Mouse (Mus musculus) midbrain, embryonic 15.5 days (tissue): ENCODE results near the gene Pigh. TPM values are rescaled to one million over a fixed set of nuclear protein-coding genes. Genes with fewer than 3 reads are reported as not detected.

Experiments
- ATAC-seq: fragments of 200-750 bp; cut with Nextera tagmentation; replicated peaks from 2 replicates; pipeline ENCODE4 v1.8.0; 2017; ENCODE audit warnings: moderate TSS enrichment
- H3K27ac ChIP-seq: fragments of 300-500 bp; sonication (generic); 2 replicates; pipeline ENCODE4 v1.5.1; 2015; ENCODE audit warnings: mild to moderate bottlenecking, inconsistent platforms
- H3K27me3 ChIP-seq: fragments of 300-500 bp; sonication (generic); replicated peaks from 2 replicates; pipeline ENCODE4 v1.6.1; 2015; ENCODE audit warnings: inconsistent platforms
- H3K36me3 ChIP-seq: fragments of 300-500 bp; sonication (generic); replicated peaks from 2 replicates; pipeline ENCODE4 v1.6.1; 2015; ENCODE audit warnings: inconsistent platforms
- H3K4me1 ChIP-seq: fragments of 300-500 bp; sonication (generic); 2 replicates; pipeline ENCODE4 v1.6.1; 2015; ENCODE audit warnings: inconsistent platforms
- H3K4me2 ChIP-seq: fragments of 300-500 bp; sonication (generic); 2 replicates; pipeline ENCODE4 v1.6.1; 2015; ENCODE audit warnings: inconsistent platforms, mild to moderate bottlenecking, moderate library complexity
- H3K4me3 ChIP-seq: fragments of 300-500 bp; sonication (generic); 2 replicates; pipeline ENCODE4 v1.5.1; 2015; ENCODE audit warnings: mild to moderate bottlenecking, inconsistent platforms
- H3K9ac ChIP-seq: fragments of 300-500 bp; sonication (generic); 2 replicates; pipeline ENCODE4 v1.6.1; 2015; ENCODE audit warnings: mild to moderate bottlenecking, inconsistent platforms
- H3K9me3 ChIP-seq: fragments of 300-500 bp; sonication (generic); 2 replicates; pipeline ENCODE4 v1.6.1; 2016; ENCODE audit warnings: inconsistent platforms
- WGBS: fragments of 180-500 bp; shearing (Covaris S2); methylation state at CpG from one replicate; pipeline ENCODE4 v1.1.7; 2015; ENCODE audit warnings: mixed read lengths; 5-methylcytosine and 5-hydroxymethylcytosine counted together
- polyA plus RNA-seq: library from polyadenylated mRNA; unstranded; fragments of >200 nt; fragmentation: Nextera tagmentation; extraction: Ambion mirVana; gene quantifications from 2 replicates; pipeline ENCODE4 v1.2.1, GENCODE M21; 2015

The Pigh gene
- polyA plus RNA-seq, 1 experiment from 2014 or later = 22.9 TPM

DNA sequence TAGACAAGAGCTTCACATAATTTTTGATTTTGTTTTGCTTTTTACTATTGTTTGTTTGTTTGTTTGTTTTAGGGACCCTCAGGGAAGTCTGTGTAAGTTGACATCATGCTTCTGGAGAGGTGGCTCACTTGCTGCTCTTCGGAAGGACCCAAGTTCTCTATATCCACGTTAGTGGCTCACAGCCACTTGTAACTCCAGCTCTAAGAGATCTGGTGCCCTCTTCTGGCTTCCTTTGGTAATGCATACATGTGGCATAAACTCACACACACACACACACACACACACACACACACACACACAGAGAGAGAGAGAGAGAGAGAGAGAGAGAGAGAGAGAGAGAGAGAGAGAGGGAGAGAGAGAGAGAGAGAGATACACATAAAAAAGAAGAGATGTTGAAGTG lies 15.1 kb upstream of the Pigh start:
- Histone ChIP-seq H3K9me3 (no peaks in the 10 kb centered on the region), H3K4me2 (no peak overlapping the region), H3K27ac (no peak overlapping the region), H3K9ac (no peak overlapping the region), H3K36me3 (no peaks in the 10 kb centered on the region), H3K4me3 (no peak overlapping the region), H3K27me3 (no peaks in the 10 kb centered on the region), H3K4me1 (no peaks in the 10 kb centered on the region)
- no peak for ATAC-seq
- WGBS = 74% methylated on average over 2 of the region's 2 CpGs

DNA sequence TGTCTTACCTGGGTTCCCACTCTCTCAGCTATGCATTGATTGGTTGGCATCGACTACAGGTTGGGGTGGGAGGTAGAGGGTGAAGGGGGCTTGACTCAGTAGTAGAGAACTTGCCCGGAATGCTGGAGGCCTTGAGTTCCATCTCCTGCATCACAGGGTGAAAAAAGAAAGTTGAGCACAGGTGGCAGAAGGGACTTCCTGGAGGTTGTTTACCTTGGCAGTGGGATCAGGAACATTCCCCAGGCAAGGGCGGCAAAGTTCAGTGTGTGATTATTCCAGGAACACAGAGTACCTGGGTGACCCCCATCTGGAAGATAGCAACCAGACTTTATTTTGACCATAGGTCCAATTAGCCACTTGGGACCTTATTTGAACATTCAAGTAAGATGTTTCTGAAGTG lies 14.3 kb upstream of the Pigh start:
- no peak overlapping the region for H3K27ac ChIP-seq
- H3K4me1 ChIP-seq = no peaks in the 10 kb centered on the region
- H3K4me3 ChIP-seq = no peak overlapping the region
- WGBS = 89% methylated on average over 3 of the region's 3 CpGs
- no peaks in the 10 kb centered on the region for H3K9me3 ChIP-seq
- no peaks in the 10 kb centered on the region for H3K27me3 ChIP-seq
- H3K4me2 ChIP-seq = no peak overlapping the region
- no peak for ATAC-seq
- no peaks in the 10 kb centered on the region for H3K36me3 ChIP-seq
- H3K9ac ChIP-seq = no peak overlapping the region

DNA sequence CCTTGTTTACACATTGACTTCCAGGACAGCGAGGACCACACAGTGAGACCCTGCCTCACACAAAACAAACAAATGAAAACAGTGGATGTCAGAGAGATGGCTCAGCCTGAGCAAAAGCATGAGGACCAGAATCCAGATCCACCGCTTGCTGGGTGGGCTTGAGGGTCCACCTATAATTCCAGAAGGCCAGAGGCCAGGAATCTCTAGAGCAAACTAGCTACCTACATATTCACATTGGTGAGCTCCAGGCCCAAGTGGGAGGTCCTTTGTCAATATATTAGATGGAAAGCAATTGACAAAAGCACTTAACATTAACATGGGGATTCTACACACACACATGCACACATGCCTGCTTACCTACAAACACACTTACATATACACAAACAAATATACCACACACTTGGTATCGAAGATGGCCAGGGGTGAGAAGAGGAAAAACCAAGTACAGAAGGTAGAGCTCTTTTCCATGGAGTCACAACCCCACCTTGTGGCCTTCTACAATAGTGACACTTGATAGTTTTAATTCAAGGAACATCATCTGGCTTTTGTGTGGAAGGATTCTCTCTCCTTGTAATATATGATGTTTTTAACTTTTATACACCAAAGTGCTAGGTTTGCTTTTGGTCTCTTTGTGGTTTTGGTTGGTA lies 7.8 kb upstream of the Pigh start:
- 61% methylated on average over 3 of the region's 3 CpGs for WGBS
- Histone ChIP-seq H3K36me3 (no peaks in the 10 kb centered on the region), H3K4me3 (no peak overlapping the region), H3K27me3 (no peaks in the 10 kb centered on the region), H3K4me2 (no peak overlapping the region), H3K9ac (no peak overlapping the region), H3K27ac (no peak overlapping the region), H3K4me1 (no peaks in the 10 kb centered on the region), H3K9me3 (no peaks in the 10 kb centered on the region)
- no peak for ATAC-seq

DNA sequence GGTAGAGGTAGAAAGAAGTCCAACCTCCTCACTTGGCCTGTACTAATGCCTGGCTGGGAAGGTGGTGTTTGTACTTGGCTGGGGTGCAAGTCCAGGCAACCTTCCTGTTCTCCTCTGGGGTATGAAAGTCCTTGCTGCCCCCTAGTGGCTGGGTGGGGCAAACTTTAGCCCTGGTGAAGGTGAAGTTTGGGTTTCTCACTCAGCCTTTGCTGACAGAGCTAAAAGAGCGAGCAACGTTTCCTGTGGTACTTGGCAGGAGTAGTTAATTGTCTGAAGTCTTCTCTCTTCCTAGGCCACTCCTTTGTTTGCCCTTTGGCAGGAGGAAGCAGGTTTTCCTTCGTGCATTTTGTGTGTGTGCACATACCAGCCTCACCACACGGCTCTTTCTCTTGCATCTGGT lies 3.1 kb upstream of the Pigh start:
- H3K27ac ChIP-seq = no peak overlapping the region
- H3K9me3 ChIP-seq = no peaks in the 10 kb centered on the region
- ATAC-seq = no peak
- H3K36me3 ChIP-seq = no peaks in the 10 kb centered on the region
- no peak overlapping the region for H3K9ac ChIP-seq
- H3K27me3 ChIP-seq = no peaks in the 10 kb centered on the region
- peaks cover 13% of the 10 kb centered on the region for H3K4me1 ChIP-seq
- no peak overlapping the region for H3K4me2 ChIP-seq
- H3K4me3 ChIP-seq = no peak overlapping the region
- WGBS = 47% methylated on average over 4 of the region's 4 CpGs

DNA sequence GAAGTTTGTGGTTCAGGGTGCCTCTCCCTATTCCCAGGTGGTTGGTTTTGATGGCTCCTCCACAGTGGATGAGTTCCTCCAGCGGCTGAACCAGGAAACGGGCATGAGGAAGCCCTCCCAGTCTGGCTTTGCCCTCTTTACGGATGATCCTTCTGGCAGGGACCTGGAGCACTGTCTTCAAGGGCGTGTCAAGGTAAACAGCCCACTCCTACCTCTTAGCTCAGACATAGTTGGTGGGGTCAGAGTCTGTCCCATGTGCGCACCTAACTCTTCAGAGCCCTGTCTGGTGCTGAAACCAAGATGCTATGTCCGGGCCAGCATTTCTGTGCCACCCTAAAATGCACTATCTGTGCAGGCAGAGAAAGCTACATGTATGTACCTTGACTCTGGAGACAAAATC lies 16.1 kb downstream of the Pigh start:
- Histone ChIP-seq H3K9ac (no peak overlapping the region), H3K27ac (no peak overlapping the region), H3K9me3 (no peaks in the 10 kb centered on the region), H3K4me3 (no peak overlapping the region), H3K4me2 (no peak overlapping the region), H3K36me3 (peaks cover 17% of the 10 kb centered on the region; the same call in 1 of the 2 replicates), H3K4me1 (no peaks in the 10 kb centered on the region), H3K27me3 (no peaks in the 10 kb centered on the region)
- WGBS = 92% methylated on average over 6 of the region's 6 CpGs
- ATAC-seq = no peak

DNA sequence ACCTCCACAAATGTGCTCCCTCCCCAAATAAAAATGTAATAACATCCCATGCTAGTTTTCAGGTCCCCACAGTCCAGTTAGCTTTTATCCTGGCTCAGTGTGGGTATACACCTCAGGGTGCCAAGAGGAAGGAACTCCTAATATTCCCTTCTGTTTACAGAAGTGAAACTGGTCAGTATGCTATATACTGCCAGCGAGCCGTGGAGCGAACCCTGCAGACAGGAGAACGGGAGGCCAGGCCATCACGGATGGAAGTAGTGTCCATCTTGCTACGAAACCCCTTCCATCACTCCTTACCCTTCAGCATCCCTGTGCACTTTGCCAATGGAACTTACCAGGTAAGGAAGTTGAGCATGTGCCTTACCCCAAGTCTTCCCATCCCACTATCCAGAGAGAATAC lies 16.9 kb downstream of the Pigh start:
- Histone ChIP-seq H3K9ac (no peak overlapping the region), H3K36me3 (peaks cover 20% of the 10 kb centered on the region), H3K4me1 (no peaks in the 10 kb centered on the region), H3K27me3 (no peaks in the 10 kb centered on the region), H3K9me3 (no peaks in the 10 kb centered on the region), H3K4me2 (no peak overlapping the region), H3K27ac (no peak overlapping the region), H3K4me3 (no peak overlapping the region)
- WGBS = 87% methylated on average over 6 of the region's 6 CpGs
- ATAC-seq = no peak

DNA sequence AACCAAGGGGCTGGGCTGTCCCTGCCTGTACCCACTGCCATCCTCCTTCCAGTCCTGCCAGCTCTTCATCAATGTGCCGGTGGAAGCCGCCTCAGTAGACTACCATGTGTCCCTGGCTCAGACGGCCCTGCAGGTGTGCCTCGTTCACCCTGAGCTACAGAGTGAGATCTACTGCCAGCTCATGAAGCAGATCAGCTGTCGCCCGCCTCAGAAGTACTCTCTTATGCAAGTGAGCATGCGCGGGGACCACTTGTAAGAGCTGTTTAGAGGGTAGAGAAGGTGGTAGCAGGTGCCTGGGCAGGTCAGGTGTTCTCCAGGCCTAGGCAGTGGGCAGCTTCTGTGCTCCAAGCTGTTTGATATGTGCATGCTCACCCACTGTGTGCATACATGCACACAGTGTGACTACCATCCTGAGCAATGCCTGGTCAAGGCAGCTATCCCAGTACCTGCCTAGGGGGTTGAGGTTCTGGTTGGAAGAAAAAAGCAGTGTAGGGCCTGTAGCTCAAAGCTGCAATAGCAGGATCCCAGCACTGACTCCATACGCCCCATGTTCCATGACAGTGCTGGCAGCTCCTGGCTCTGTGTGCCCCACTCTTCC lies 18.6 kb downstream of the Pigh start:
- Histone ChIP-seq H3K36me3 (peaks cover 10% of the 10 kb centered on the region), H3K4me1 (no peaks in the 10 kb centered on the region)

DNA sequence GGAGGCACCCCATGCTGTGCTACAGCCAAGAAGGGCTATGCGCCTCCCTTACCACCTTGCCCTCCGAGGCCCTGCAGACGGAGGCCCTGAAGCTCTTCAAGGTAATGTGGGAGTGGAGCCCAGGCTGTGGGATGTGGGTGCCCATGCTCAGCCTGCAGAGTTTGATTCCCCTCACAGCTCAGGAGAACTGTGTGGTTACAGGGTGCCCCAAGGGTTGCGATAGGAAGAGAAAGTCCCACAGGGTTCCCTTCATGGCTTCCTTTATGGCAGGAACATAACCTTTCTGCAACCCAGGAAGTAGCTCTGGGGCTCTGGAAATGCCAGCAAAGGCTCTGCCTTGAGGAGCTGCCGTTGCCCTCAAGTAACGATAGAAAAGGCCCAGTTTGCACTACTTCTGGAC lies 19.5 kb downstream of the Pigh start:
- Histone ChIP-seq H3K9ac (no peak overlapping the region), H3K36me3 (peaks cover 14% of the 10 kb centered on the region), H3K27ac (no peak overlapping the region), H3K4me3 (no peak overlapping the region), H3K4me1 (no peaks in the 10 kb centered on the region), H3K4me2 (no peak overlapping the region), H3K9me3 (no peaks in the 10 kb centered on the region), H3K27me3 (no peaks in the 10 kb centered on the region)
- WGBS = 83% methylated on average over 6 of the region's 6 CpGs
- no peak for ATAC-seq

More for the DNA sequence above, 18.6 kb downstream of the Pigh start:
- Histone ChIP-seq H3K9ac (no peak overlapping the region), H3K27ac (no peak overlapping the region), H3K27me3 (no peaks in the 10 kb centered on the region), H3K4me2 (no peak overlapping the region), H3K4me3 (no peak overlapping the region), H3K9me3 (no peaks in the 10 kb centered on the region)
- no peak for ATAC-seq
- 92% methylated on average over 9 of the region's 9 CpGs for WGBS

DNA sequence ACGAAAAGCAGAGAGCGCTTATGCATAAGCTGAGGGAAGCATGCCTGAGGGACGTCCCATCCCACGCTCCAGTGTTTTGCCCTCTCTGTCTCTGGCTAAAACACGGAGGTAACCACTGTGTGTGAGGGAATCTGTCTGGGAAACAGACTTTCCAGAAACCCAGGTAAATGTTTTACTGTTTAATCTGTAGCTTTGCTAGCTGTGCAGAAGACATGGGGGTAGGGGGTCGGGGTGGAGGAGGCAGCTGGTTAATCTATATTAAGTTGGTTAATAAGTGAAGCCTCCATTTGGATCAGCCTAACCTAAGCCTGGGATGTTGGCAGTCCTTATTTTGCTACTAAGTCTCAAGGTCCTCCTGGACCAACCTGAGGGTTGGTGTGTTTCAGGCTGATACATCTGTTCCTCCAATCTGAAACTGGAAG lies 20.3 kb downstream of the Pigh start:
- Histone ChIP-seq H3K4me2 (no peak overlapping the region), H3K9me3 (no peaks in the 10 kb centered on the region), H3K36me3 (peaks cover 12% of the 10 kb centered on the region), H3K27me3 (no peaks in the 10 kb centered on the region), H3K4me3 (no peak overlapping the region), H3K27ac (no peak overlapping the region), H3K4me1 (no peaks in the 10 kb centered on the region), H3K9ac (no peak overlapping the region)
- ATAC-seq = no peak
- WGBS = 91% methylated on average over 6 of the region's 6 CpGs

DNA sequence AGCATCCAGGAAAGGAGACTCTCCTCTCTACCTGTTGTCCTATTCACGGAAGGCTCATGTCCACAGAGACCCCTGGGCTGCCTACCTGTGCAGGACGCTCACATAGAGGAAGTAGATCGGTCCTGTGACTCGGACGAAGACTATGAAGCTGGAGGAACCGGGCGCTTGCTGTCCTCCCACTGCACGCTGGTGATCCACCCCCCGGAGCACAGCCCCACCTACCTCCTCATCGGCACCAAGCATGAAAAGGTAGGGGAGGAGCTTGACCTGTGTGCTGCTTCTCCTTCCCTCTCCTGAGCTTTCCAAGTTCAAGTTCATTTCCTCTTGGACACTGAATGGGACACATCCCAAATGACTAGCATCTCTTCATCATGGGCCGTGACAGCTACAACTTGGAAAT lies 21.1 kb downstream of the Pigh start:
- Histone ChIP-seq H3K4me3 (no peak overlapping the region), H3K27me3 (no peaks in the 10 kb centered on the region), H3K36me3 (peaks cover 11% of the 10 kb centered on the region), H3K9me3 (no peaks in the 10 kb centered on the region), H3K27ac (no peak overlapping the region), H3K4me1 (no peaks in the 10 kb centered on the region), H3K9ac (no peak overlapping the region), H3K4me2 (no peak overlapping the region)
- ATAC-seq = no peak
- WGBS = 93% methylated on average over 11 of the region's 11 CpGs

DNA sequence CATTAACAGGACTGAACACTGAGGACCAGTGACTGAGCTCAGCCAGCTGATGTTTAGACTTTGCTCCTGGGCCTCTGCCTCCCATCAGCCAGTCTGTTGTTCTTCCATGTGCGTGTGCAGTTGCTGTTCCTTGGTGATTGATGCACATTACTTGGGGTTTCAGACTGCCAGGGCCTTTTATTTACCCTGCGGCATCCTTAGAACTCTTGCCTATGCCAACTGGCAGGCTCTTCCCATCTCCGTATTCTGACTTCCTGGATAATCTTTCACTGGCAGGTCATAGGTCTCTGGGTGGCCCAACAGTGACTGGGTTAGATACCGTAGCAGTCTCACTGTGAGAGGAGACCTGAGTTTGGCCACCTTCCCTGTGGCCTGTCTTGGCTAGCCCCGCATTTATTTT lies 21.9 kb downstream of the Pigh start:
- no peak for ATAC-seq
- Histone ChIP-seq H3K4me2 (no peak overlapping the region), H3K9ac (no peak overlapping the region), H3K4me3 (no peak overlapping the region), H3K27ac (no peak overlapping the region), H3K4me1 (no peaks in the 10 kb centered on the region), H3K36me3 (peaks cover 11% of the 10 kb centered on the region), H3K27me3 (no peaks in the 10 kb centered on the region), H3K9me3 (no peaks in the 10 kb centered on the region)
- WGBS = 95% methylated on average over 5 of the region's 5 CpGs

DNA sequence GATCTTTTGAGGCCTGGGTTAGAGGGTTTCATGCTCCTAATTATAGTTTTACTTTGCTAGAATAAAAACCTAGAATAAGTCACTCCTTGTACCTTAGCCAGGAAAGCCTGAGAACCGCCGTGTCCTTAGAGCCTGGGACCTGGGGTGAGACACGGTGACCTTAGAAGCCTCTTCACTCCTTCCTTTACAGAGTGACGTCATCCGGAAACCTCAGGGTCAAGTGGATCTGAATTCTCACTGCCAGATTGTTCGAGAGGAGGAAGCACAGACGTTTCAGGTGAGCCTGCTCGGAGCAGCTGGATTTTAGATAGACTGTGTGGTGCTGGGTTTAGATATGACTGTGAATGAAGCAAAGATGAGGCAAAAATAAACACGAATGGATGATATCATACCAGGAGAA lies 23.0 kb downstream of the Pigh start:
- peaks cover 11% of the 10 kb centered on the region for H3K36me3 ChIP-seq

DNA sequence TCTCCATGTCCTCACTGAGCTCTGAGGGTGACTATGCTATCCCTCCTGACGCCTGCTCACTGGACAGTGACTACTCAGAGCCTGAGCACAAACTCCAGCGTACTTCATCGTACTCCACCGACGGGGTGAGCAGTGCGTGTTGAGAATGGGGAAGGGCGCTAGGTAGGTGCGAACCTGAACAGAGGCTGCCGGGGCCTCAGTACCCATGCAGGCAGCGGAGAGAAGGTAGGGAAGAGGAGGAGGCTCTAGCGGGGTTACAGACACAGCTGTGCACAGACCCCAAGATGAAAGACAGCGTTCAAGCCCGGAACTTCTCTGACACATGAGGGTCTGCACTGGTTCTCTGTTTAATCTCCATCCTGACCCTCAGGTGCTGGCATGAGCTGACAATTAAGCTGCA lies 25.0 kb downstream of the Pigh start:
- no peak overlapping the region for H3K4me3 ChIP-seq
- H3K36me3 ChIP-seq = peaks cover 11% of the 10 kb centered on the region
- H3K4me2 ChIP-seq = no peak overlapping the region
- ATAC-seq = no peak
- WGBS = 95% methylated on average over 13 of the region's 13 CpGs
- no peaks in the 10 kb centered on the region for H3K27me3 ChIP-seq
- no peak overlapping the region for H3K9ac ChIP-seq
- no peak overlapping the region for H3K27ac ChIP-seq
- H3K9me3 ChIP-seq = no peaks in the 10 kb centered on the region
- no peaks in the 10 kb centered on the region for H3K4me1 ChIP-seq

More for the DNA sequence above, 23.0 kb downstream of the Pigh start:
- H3K9me3 ChIP-seq = no peaks in the 10 kb centered on the region
- no peak for ATAC-seq
- 86% methylated on average over 9 of the region's 9 CpGs for WGBS
- no peak overlapping the region for H3K4me3 ChIP-seq
- H3K27ac ChIP-seq = no peak overlapping the region
- H3K27me3 ChIP-seq = no peaks in the 10 kb centered on the region
- no peak overlapping the region for H3K9ac ChIP-seq
- H3K4me1 ChIP-seq = no peaks in the 10 kb centered on the region
- H3K4me2 ChIP-seq = no peak overlapping the region
